Mouse (Mus musculus) neutrophil, adult 5-6 weeks (primary cell): ENCODE data around the gene Gcsh. TPM values are rescaled to one million over a fixed set of nuclear protein-coding genes. Genes with fewer than 3 reads are reported as not detected.

ENCODE experiments used
- ATAC-seq: fragments of 151-379, 151-347 bp; 2 replicates; pipeline ENCODE4 v1.8.0; 2017; ENCODE audit warnings: mild to moderate bottlenecking, moderate TSS enrichment; ENCODE audit not compliant: insufficient number of reproducible peaks, poor library complexity, low FRiP score, severe bottlenecking; ENCODE audit errors: extremely low read depth
- total RNA-seq: library from RNA; stranded (forward); fragments of 200-1000 nt; gene quantifications from 2 replicates; pipeline ENCODE4 v1.2.3, GENCODE M21; 2017

The Gcsh gene
- total RNA-seq, 1 experiment from 2014 or later, result 10.5 TPM

DNA sequence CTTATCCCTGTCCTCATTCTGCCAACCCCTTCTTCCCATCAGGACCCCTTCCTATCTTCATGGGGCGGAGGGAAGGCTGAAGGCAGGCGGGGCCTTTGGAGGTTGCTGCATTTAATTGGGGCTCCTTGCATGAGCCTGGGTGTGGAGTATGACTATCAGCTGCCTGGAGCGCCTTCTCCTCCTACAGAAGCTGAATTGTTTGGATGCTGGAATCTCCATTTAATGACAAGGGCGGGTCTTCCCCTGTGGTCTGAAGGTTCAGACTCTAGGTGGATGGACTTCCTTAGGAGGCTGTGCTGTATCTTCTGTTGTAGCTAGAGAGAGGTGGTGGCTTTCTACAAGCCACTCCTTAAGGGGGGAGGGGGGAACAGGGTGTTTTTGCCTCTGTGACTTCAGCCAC lies 58.4 kb downstream of the Gcsh start:
- ATAC-seq, result no peak

Other genes starting within 250 kb of the Gcsh start
- 2.8 and 4.3 TPM in 2 replicates for gene Cmc2, start 72.1 kb downstream of the Gcsh start, total RNA-seq
- gene Cenpn, start 71.8 kb downstream of the Gcsh start, total RNA-seq, result 2.0 and 2.8 TPM in 2 replicates
- 10.4 and 12.1 TPM in 2 replicates for gene Atmin, start 50.1 kb downstream of the Gcsh start, total RNA-seq
- 1.7 TPM in 1 of 2 replicates, not detected in the other for gene 1700030J22Rik, start 14.6 kb downstream of the Gcsh start, total RNA-seq
- gene Pkd1l2, start 88.9 kb upstream of the Gcsh start, total RNA-seq, result under 0.01 and 0.49 TPM in 2 replicates
- not detected in 2 replicates for gene Bco1, start 102.3 kb upstream of the Gcsh start, total RNA-seq
- 3.6 and 4.1 TPM in 2 replicates for gene Gan, start 164.6 kb upstream of the Gcsh start, total RNA-seq